In the genomic region with DNA sequence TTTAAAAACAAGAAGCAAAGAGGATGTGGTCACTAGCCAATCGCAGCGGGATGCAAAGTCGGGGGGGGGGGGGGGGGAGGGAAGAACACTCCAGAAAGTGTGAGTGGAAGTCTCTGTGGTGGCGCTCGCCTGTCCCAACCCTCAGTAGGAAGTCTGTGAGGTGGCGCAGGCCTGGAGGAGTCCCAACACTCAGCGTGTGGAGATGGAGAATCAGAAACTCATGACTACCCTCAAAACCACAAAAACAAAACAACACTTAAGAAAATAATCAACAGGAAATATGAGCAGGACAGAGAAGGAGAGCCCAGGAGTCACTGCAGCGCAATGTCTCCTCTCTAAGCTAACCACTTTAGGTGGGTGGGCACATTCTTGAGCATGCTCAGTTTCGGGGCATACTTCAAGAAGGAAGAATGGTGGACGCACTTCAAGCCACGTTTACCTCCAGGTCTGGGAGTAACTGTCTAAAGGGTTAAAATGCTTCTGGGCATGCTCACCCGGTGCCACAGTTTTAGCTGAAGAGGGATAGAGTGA, we compare ENCODE assay signal across 13 mouse cellular contexts. TPM values are rescaled to one million over a fixed set of nuclear protein-coding genes. Genes with fewer than 3 reads are reported as not detected.
A peak's percentile ranks its signal among the peaks of the same experiment; 100 is the strongest.
DNase-seq lines count a peak whose midpoint lies in the region; ATAC-seq and TF ChIP-seq lines count a peak whose summit lies in the region.
"Had no signal": no experiment of that assay in that cellular context is flagged by ENCODE, and none has a peak within 500 bp of the region (broad histone marks: within the 10 kb centered on the region; RNA-seq: fewer than 3 reads in every experiment).

No protein-coding gene starts in this region.

- H3K79me2 ChIP-seq in C2C12 (ENCODE audit: control insufficient read depth, insufficient read depth) = peaks cover 63% of the 10 kb centered on the region

- no peaks in the 10 kb centered on the region for H3K27me3 ChIP-seq in heart, embryonic 14.5 days (ENCODE audit: control insufficient read depth, insufficient read depth, low read length)
- H3K27me3 ChIP-seq in C2C12 (ENCODE audit: control insufficient read depth, insufficient read depth, insufficient read length) = no peaks in the 10 kb centered on the region
- H3K27me3 ChIP-seq in neural tube, embryonic 15.5 days (replicated peaks) = no peaks in the 10 kb centered on the region
- H3K27me3 ChIP-seq: hindbrain, embryonic 13.5 days had no signal

- peaks cover 15 to 43% of the 10 kb centered on the region in 2 experiments for H3K4me1 ChIP-seq in heart, embryonic 14.5 days (ENCODE audit: control insufficient read depth in 2 of 2, insufficient read depth in 2 of 2, low read length in 2 of 2)
- peaks cover 14% of the 10 kb centered on the region; the same call in 1 of the 2 replicates for H3K4me1 ChIP-seq in neural tube, embryonic 15.5 days

- H3K9me3 ChIP-seq in heart, embryonic 14.5 days (ENCODE audit: control insufficient read depth, low read length) = no peaks in the 10 kb centered on the region
- H3K9me3 ChIP-seq in neural tube, embryonic 15.5 days (replicated peaks) = no peaks in the 10 kb centered on the region
- H3K9me3 ChIP-seq: hindbrain, embryonic 13.5 days had no signal

- H3K27ac ChIP-seq in heart, embryonic 14.5 days (replicated peaks in 1 of 2; ENCODE audit: control insufficient read depth in 1 of 2, insufficient read depth in 1 of 2, low read depth in 2 of 2, low read length in 2 of 2) = no peak overlapping the region
- no peak overlapping the region for H3K27ac ChIP-seq in neural tube, embryonic 15.5 days (replicated peaks)
- H3K27ac ChIP-seq: hindbrain, embryonic 13.5 days had no signal

- peak overlapping the region; percentile 1 for H3ac ChIP-seq in C2C12 (ENCODE audit: control insufficient read depth, insufficient read length, low read depth)

- WGBS in heart, embryonic 14.5 days = 51% methylated on average over 12 of the region's 12 CpGs
- 73% methylated on average over 12 of the region's 12 CpGs for WGBS in neural tube, embryonic 15.5 days

- no peak overlapping the region for H3K4me3 ChIP-seq in heart, embryonic 14.5 days (ENCODE audit: control insufficient read depth in 1 of 2, insufficient read depth in 1 of 2, low read depth in 1 of 2, low read length in 2 of 2)
- H3K4me3 ChIP-seq in C2C12 (ENCODE audit: insufficient read depth, poor library complexity, severe bottlenecking) = no peak overlapping the region
- no peak overlapping the region for H3K4me3 ChIP-seq in neural tube, embryonic 15.5 days (replicated peaks)
- H3K4me3 ChIP-seq: hindbrain, embryonic 13.5 days had no signal

- H3K36me3 ChIP-seq in heart, embryonic 14.5 days (ENCODE audit: control insufficient read depth, insufficient read depth, low read length) = no peaks in the 10 kb centered on the region
- H3K36me3 ChIP-seq in C2C12 (ENCODE audit: control insufficient read depth, insufficient read depth) = no peaks in the 10 kb centered on the region
- H3K36me3 ChIP-seq in neural tube, embryonic 15.5 days = no peaks in the 10 kb centered on the region
- H3K36me3 ChIP-seq: hindbrain, embryonic 13.5 days had no signal

- peaks cover 27% of the 10 kb centered on the region for H3K79me3 ChIP-seq in C2C12 (ENCODE audit: low read depth)

- no peak for DNase-seq in heart, adult 11 months
- peak; percentile 72 for DNase-seq in induced T-regulatory cell, adult 2 months (ENCODE audit: low read depth)
- DNase-seq in cerebellum, adult 18-20 months = no peak
- no peak for DNase-seq in gastrocnemius, postnatal 25 days
- DNase-seq: adrenal gland, postnatal 25 days; forebrain, postnatal 0 days; retina, postnatal 1 day had no signal

- no peak overlapping the region for H3K9ac ChIP-seq in heart, embryonic 14.5 days (ENCODE audit: low read length)
- no peak overlapping the region for H3K9ac ChIP-seq in neural tube, embryonic 15.5 days (replicated peaks)
- H3K9ac ChIP-seq: forebrain, postnatal 0 days; hindbrain, embryonic 13.5 days had no signal

- TF ChIP-seq CTCF in C2C12 (IDR thresholded peaks at IDR 0.05; ENCODE audit: control insufficient read depth, insufficient read depth, insufficient read length) = no peak

- H3K4me2 ChIP-seq in heart, embryonic 14.5 days (ENCODE audit: low read length) = peak overlapping the region; percentile 8; the same call in 1 of the 2 replicates
- H3K4me2 ChIP-seq in neural tube, embryonic 15.5 days = no peak overlapping the region
- H3K4me2 ChIP-seq: hindbrain, embryonic 13.5 days; midbrain, embryonic 11.5 days had no signal

- no peak for ATAC-seq in heart, embryonic 14.5 days (ENCODE audit: insufficient number of reproducible peaks, insufficient read depth, low FRiP score, low read depth)
- peak; percentile 73 for ATAC-seq in megakaryocyte, adult 5-6 weeks (ENCODE audit: poor library complexity, severe bottlenecking)
- no peak for ATAC-seq in neural tube, embryonic 15.5 days (ENCODE audit: low FRiP score)
- ATAC-seq: forebrain, postnatal 0 days had no signal

TF ChIP-seq in C2C12, 6 proteins besides CTCF, POLR2A, EP300 and RAD21:
- TF ChIP-seq MYOG (IDR thresholded peaks at IDR 0.05; ENCODE audit: control insufficient read depth, extremely low read depth, insufficient read length) (no peak), MAX (IDR thresholded peaks at IDR 0.05) (no peak), USF1 (IDR thresholded peaks at IDR 0.05; ENCODE audit: low read depth) (no peak), CEBPB (IDR thresholded peaks at IDR 0.05; ENCODE audit: low read depth) (no peak), FOSL1 (IDR thresholded peaks at IDR 0.05; ENCODE audit: insufficient read depth, low read length, poor library complexity, severe bottlenecking) (no peak), MYOD1 (IDR thresholded peaks at IDR 0.05; ENCODE audit: control insufficient read depth, insufficient read length, low read depth) (no peak)

RNA-seq across cellular contexts. Expression of a gene that starts 32.7 kb away (rescaled TPM):
- polyA plus RNA-seq in heart, embryonic 14.5 days (2014; fragmentation: Nextera tagmentation; extraction: Ambion mirVana) = 17.5 and 19.4 TPM in 2 replicates
- polyA plus RNA-seq in C2C12 (2012; fragmentation: generic; extraction: Trizol) = 5.1 TPM
- 6.2 and 7.7 TPM in 2 replicates for total RNA-seq in megakaryocyte, adult 5-6 weeks (2015)
- 3.3 and 5.0 TPM in 2 replicates for total RNA-seq in megakaryocyte, adult 5-6 weeks (2017)
- 9.7 and 10.7 TPM in 2 replicates for polyA plus RNA-seq in neural tube, embryonic 15.5 days (2015; fragmentation: Nextera tagmentation; extraction: Ambion mirVana)
- 10 to 100 TPM; 15.7 to 17.0 TPM for total RNA-seq in gastrocnemius, postnatal 25 days (2021)
